Mouse (Mus musculus): ENCODE measurements around the gene 6330409D20Rik.

The 6330409D20Rik gene

GRCm38 (mm10) chr2:32708643-32709042, 32.2 kb downstream of the 6330409D20Rik start:
- DNase-seq (ENCODE audit: low read depth, low spot score), result peak; percentile 87
- Histone ChIP-seq H3K27me3 (ENCODE audit: control insufficient read depth, insufficient read depth, low read length, poor library complexity, severe bottlenecking) (no peaks in the 10 kb centered on the region), H3K36me3 (ENCODE audit: control insufficient read depth, insufficient read depth, low read length, poor library complexity, severe bottlenecking) (peaks cover 21% of the 10 kb centered on the region)

DNA sequence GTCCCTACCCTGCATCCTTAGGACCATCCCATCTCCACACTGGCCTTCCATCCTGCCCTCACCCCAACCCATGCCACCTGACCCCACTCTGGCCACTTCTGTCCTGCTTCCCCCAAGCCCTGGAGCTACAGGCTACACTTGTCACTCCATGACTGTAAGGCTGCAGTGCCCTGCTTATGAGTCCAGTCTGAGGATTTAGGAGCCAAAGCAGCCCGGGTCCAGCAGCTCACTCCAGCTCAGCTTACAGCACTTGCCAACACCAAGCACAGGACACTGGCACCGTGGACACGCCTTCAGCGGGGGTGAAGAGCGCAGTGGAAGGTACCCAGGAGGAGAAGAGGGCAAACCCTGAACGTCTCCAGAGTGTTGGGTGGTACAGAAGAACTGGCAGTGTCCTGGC, 33.8 kb downstream of the 6330409D20Rik start:
- H3K27me3 ChIP-seq (ENCODE audit: control insufficient read depth, insufficient read depth, low read length, poor library complexity, severe bottlenecking), result no peaks in the 10 kb centered on the region
- no peak for DNase-seq (ENCODE audit: low read depth, low spot score)
- peaks cover 22% of the 10 kb centered on the region for H3K36me3 ChIP-seq (ENCODE audit: control insufficient read depth, insufficient read depth, low read length, poor library complexity, severe bottlenecking)

DNA sequence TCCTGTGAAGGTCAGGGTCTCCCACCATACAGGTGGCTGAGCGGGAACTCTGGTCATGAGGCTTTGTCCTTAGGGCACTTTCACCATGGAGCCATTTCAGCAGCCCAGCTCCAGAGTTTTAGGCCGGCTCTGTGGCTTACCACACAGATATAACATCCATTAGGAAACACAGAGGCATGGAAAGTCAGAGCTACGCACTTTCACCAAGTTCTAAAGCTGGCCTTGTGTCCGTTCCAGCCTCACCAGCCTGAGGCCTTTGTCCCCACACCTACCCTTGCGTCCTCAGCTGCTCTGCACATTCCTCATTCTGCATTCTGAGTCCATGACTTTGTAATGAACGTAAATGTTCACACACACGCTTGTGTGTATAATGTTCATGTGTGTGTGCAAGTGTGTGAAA, 35.8 kb downstream of the 6330409D20Rik start:
- H3K27me3 ChIP-seq (ENCODE audit: control insufficient read depth, insufficient read depth, low read length, poor library complexity, severe bottlenecking), result no peaks in the 10 kb centered on the region
- peaks cover 20% of the 10 kb centered on the region for H3K36me3 ChIP-seq (ENCODE audit: control insufficient read depth, insufficient read depth, low read length, poor library complexity, severe bottlenecking)

DNA sequence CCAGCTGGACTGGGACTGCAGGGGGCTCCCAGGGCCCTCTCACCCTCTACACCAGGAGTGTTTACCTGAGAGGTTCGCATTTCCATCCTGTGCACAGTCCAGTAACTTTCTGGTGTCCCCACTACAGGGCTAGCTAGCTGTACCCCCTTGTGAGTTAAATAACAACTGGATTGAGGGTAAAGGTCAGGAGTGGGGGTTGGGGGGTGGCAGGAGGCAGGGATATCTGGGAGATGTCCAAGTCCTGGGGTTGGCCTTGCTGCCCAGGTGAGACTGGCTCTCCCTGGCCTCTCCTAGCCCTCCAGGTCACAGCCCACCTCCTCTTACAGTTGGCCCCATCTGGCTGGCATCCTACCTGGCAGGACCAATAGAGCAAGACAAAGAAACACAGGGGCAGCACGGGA, 36.8 kb downstream of the 6330409D20Rik start, which contains the start of gene Fpgs:
Gene Fpgs (minus strand): TSS at position 125 of the 401 bp plus-strand sequence.
- no peaks in the 10 kb centered on the region for H3K27me3 ChIP-seq (ENCODE audit: control insufficient read depth, insufficient read depth, low read length, poor library complexity, severe bottlenecking)
- DNase-seq (ENCODE audit: low read depth, low spot score), result no peak

More for the DNA sequence above, 35.8 kb downstream of the 6330409D20Rik start:
- DNase-seq (ENCODE audit: low read depth, low spot score), result no peak

GRCm38 (mm10) chr2:32703046-32703445, 37.8 kb downstream of the 6330409D20Rik start:
- no peaks in the 10 kb centered on the region for H3K27me3 ChIP-seq (ENCODE audit: control insufficient read depth, insufficient read depth, low read length, poor library complexity, severe bottlenecking)
- no peak for DNase-seq (ENCODE audit: low read depth, low spot score)

More for the DNA sequence above, 36.8 kb downstream of the 6330409D20Rik start, which contains the start of gene Fpgs:
- H3K36me3 ChIP-seq (ENCODE audit: control insufficient read depth, insufficient read depth, low read length, poor library complexity, severe bottlenecking), result peaks cover 12% of the 10 kb centered on the region

GRCm38 (mm10) chr2:32700966-32701743, 39.7 kb downstream of the 6330409D20Rik start:
- no peak for DNase-seq (ENCODE audit: low read depth, low spot score)
- Histone ChIP-seq H3K27me3 (ENCODE audit: control insufficient read depth, insufficient read depth, low read length, poor library complexity, severe bottlenecking) (no peaks in the 10 kb centered on the region), H3K36me3 (ENCODE audit: control insufficient read depth, insufficient read depth, low read length, poor library complexity, severe bottlenecking) (peaks cover 7% of the 10 kb centered on the region)

More at GRCm38 (mm10) chr2:32703046-32703445, 37.8 kb downstream of the 6330409D20Rik start:
- H3K36me3 ChIP-seq (ENCODE audit: control insufficient read depth, insufficient read depth, low read length, poor library complexity, severe bottlenecking), result peaks cover 9% of the 10 kb centered on the region

- no peaks in the 10 kb centered on the region for H3K27me3 ChIP-seq (ENCODE audit: control insufficient read depth, insufficient read depth, low read length, poor library complexity, severe bottlenecking)
- peaks cover 2% of the 10 kb centered on the region; the same call in 1 of the 2 replicates for H3K36me3 ChIP-seq (ENCODE audit: control insufficient read depth, insufficient read depth, low read length, poor library complexity, severe bottlenecking)
- DNase-seq (ENCODE audit: low read depth, low spot score), result no peak
Observed at GRCm38 (mm10) chr2:32699680-32700079, 41.1 kb downstream of the 6330409D20Rik start.

DNA sequence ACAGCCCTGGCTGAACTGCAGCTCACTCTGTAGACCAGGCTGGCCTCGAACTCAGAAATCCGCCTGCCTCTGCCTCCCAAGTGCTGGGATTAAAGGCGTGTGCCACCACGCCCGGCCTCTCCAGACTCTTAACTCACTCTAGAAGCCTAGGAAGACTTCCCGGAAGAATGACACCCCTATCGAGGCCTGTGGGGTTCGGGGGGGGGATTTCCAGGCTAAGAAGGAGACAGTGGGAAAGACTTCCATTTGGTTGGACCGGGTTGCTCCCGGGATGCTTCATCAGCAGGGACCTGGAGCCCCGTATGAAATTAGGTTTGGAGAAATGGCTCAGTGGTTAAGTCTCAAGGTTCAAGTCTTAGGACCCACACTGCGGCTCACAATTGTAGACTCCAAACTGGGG, 46.1 kb downstream of the 6330409D20Rik start:
- no peak for DNase-seq (ENCODE audit: low read depth, low spot score)
- no peaks in the 10 kb centered on the region for H3K27me3 ChIP-seq (ENCODE audit: control insufficient read depth, insufficient read depth, low read length, poor library complexity, severe bottlenecking)

DNA sequence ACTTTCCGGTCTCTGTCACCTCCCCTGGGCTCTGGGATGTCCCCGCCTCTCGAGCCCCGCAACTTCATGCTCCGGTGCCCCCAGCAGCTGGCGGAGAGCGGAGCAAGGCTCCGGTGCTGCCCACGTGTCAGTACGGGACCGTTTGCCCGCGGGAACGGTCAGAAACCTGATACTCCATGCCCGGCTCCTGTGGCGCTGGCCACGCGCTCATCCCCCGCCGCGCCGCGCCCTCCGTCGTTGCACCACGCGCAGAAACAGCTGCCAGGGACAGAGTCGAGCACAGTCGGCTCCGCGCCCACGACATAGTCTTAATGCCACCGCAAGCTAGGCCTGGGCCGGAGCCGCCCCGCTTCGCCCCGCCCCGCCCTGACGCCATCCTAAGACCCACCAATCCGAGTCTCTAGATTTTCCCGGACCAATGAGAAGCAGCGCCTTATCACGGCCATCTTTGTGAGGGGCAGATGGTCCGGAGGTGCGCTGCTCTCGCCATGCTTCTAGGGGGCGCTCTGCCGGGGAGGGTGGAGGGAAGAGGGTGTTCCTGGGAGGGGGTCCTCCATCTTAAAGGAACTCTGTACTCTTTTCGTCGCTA, 46.9 kb downstream of the 6330409D20Rik start:
- DNase-seq (ENCODE audit: low read depth, low spot score), result peak; percentile 98
- Histone ChIP-seq H3K36me3 (ENCODE audit: control insufficient read depth, insufficient read depth, low read length, poor library complexity, severe bottlenecking) (no peaks in the 10 kb centered on the region), H3K27me3 (ENCODE audit: control insufficient read depth, insufficient read depth, low read length, poor library complexity, severe bottlenecking) (no peaks in the 10 kb centered on the region)

More for the DNA sequence above, 46.1 kb downstream of the 6330409D20Rik start:
- H3K36me3 ChIP-seq (ENCODE audit: control insufficient read depth, insufficient read depth, low read length, poor library complexity, severe bottlenecking), result no peaks in the 10 kb centered on the region

DNA sequence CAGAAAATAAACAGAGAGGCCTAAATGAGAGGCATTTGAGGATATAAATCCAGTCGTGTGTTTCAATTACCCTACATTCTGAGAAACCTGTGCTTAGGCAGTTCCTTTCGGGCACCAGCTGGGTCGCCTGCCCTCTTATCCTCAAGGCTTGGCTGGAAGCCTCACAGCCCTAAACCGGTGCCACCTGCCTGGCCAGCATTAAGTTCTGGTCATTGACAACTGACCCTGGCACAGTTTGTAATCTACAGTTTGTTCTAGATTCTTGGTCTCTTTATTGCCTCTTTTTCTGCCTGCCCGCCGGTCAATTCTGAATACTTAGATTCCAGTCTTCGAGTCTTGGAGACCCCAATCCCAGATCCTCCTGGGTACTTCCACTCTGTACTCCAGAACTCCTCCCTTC, 47.5 kb downstream of the 6330409D20Rik start:
- Histone ChIP-seq H3K36me3 (ENCODE audit: control insufficient read depth, insufficient read depth, low read length, poor library complexity, severe bottlenecking) (no peaks in the 10 kb centered on the region), H3K27me3 (ENCODE audit: control insufficient read depth, insufficient read depth, low read length, poor library complexity, severe bottlenecking) (no peaks in the 10 kb centered on the region)
- no peak for DNase-seq (ENCODE audit: low read depth, low spot score)

- no peak for DNase-seq (ENCODE audit: low read depth, low spot score)
- H3K36me3 ChIP-seq (ENCODE audit: control insufficient read depth, insufficient read depth, low read length, poor library complexity, severe bottlenecking), result 0 out of 2 replicates have a peak, but pooled peaks cover 1% of the 10 kb centered on the region
- H3K27me3 ChIP-seq (ENCODE audit: control insufficient read depth, insufficient read depth, low read length, poor library complexity, severe bottlenecking), result no peaks in the 10 kb centered on the region
Observed at GRCm38 (mm10) chr2:32692496-32692895, 48.3 kb downstream of the 6330409D20Rik start.

DNA sequence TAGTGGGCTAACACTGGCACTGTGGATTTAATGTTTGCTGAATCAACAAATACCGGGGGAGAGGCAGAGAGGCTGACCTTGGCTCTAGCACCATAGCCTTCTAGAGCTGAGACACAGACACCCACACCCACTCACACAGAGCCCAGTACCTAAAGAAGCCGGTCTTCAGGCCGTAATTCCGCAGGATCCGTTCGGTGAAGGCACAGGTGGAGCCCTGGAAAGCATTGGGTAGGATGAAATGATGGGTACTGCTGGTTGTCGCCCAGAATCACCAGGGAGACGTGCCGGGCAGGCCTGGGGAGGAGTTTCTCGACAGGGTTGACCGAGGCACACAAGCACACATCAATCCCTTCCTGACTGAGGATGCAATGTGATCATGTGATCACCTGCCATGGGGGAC, 49.8 kb downstream of the 6330409D20Rik start:
- 0 out of 2 replicates have a peak, but pooled peaks cover 4% of the 10 kb centered on the region for H3K36me3 ChIP-seq (ENCODE audit: control insufficient read depth, insufficient read depth, low read length, poor library complexity, severe bottlenecking)
- no peak for DNase-seq (ENCODE audit: low read depth, low spot score)
- H3K27me3 ChIP-seq (ENCODE audit: control insufficient read depth, insufficient read depth, low read length, poor library complexity, severe bottlenecking), result no peaks in the 10 kb centered on the region

DNA sequence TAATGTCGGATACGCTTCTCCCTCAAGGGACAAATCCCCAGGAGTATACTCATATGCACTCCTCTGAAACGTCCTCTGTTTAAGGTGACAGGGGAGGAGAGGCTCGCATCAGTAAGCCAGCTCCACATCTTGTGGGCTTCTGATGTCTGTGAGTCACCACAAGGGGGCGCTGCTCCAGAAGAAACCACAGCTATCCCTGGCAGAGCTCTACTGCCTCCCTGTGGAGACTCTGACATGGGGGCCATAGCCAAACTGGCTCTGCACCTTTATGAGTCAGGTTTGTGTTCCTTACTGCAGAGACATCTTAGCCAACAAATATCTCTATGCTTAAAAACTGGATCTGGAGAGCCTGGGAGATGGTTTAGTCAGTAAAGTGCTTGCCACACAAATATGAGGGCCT, 51.4 kb downstream of the 6330409D20Rik start:
- 0 out of 2 replicates have a peak, but pooled peaks cover 6% of the 10 kb centered on the region for H3K36me3 ChIP-seq (ENCODE audit: control insufficient read depth, insufficient read depth, low read length, poor library complexity, severe bottlenecking)
- no peaks in the 10 kb centered on the region for H3K27me3 ChIP-seq (ENCODE audit: control insufficient read depth, insufficient read depth, low read length, poor library complexity, severe bottlenecking)

DNA sequence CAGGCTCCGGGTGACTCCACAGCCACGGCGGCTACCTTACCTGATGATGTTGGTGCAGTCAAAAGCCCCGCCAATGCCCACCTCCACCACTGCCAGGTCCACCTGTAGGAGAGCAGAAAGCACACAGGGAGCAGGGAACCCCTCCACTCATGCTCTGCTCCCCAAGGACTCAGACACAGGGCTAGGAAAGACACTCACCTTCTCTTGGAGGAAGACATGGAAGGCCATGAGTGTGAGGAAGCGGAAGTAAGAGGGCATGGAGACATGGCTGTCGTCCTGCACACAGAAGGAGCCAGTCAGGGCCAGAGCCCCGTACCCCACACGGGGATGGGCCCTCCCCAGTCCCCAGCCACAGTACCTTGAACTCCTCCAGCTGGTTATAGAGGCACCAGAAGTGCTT, 53.3 kb downstream of the 6330409D20Rik start:
- 0 out of 2 replicates have a peak, but pooled peaks cover 6% of the 10 kb centered on the region for H3K36me3 ChIP-seq (ENCODE audit: control insufficient read depth, insufficient read depth, low read length, poor library complexity, severe bottlenecking)
- no peak for DNase-seq (ENCODE audit: low read depth, low spot score)
- H3K27me3 ChIP-seq (ENCODE audit: control insufficient read depth, insufficient read depth, low read length, poor library complexity, severe bottlenecking), result no peaks in the 10 kb centered on the region

More for the DNA sequence above, 51.4 kb downstream of the 6330409D20Rik start:
- DNase-seq (ENCODE audit: low read depth, low spot score), result peak; percentile 96

GRCm38 (mm10) chr2:32686640-32687039, 54.2 kb downstream of the 6330409D20Rik start:
- DNase-seq (ENCODE audit: low read depth, low spot score), result no peak
- H3K36me3 ChIP-seq (ENCODE audit: control insufficient read depth, insufficient read depth, low read length, poor library complexity, severe bottlenecking), result 0 out of 2 replicates have a peak, but pooled peaks cover 6% of the 10 kb centered on the region
- no peaks in the 10 kb centered on the region for H3K27me3 ChIP-seq (ENCODE audit: control insufficient read depth, insufficient read depth, low read length, poor library complexity, severe bottlenecking)

Measured in splenic B cell, adult 2 months (primary cell).